Mouse (Mus musculus): ENCODE results near the gene Tmem274. TPM values are rescaled to one million over a fixed set of nuclear protein-coding genes. Genes with fewer than 3 reads are reported as not detected.

Tmem274 gene
- polyA plus RNA-seq, 1 experiment: not detected

DNA sequence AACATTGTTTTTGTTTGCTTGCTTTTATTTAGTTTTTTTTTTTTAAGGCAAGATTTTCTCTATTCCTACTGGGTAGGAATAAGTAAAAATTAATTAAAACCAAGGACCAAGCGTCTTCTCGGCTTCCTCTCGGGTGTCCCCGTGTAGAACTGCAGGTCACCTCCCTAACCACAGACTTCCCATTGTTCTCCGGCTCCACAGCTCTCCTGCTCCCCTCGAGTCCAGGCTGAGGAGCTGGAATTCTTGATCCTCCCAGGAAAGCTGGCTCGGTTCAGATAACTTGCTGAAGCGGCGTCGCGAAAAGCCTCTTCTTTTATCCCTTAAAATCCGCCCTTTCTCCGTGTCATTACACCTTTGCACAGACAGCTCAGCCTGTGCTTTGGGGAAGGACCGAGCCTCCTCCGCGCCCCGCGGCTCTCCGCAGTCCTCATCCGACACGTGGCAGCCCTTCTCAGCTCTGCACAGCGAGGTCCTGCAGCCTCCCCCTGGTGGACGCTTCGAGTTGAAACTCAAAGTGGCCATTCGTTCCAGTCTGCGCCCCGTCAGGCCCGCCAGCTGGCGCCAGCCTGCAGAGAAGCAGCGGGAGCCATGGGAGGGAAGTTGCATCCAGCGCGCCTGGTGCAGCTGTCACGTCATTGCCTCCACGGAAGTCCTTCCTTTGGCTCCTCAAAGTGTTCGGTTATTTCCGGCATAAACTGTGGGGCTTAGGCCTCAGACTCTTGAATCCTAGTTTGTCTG lies 32.0 kb upstream of the Tmem274 start:
- Histone ChIP-seq H3K79me2 (ENCODE audit: control insufficient read depth, insufficient read depth) (no peaks in the 10 kb centered on the region), H3K4me3 (ENCODE audit: insufficient read depth, poor library complexity, severe bottlenecking) (no peak overlapping the region), H3K36me3 (ENCODE audit: control insufficient read depth, insufficient read depth) (no peaks in the 10 kb centered on the region), H3ac (ENCODE audit: control insufficient read depth, insufficient read length, low read depth) (peak overlapping the region; percentile 2), H3K79me3 (ENCODE audit: low read depth) (no peaks in the 10 kb centered on the region), H3K27me3 (ENCODE audit: control insufficient read depth, insufficient read depth, insufficient read length) (no peaks in the 10 kb centered on the region)
- TF ChIP-seq MYOG (IDR thresholded peaks at IDR 0.05; ENCODE audit: control insufficient read depth, extremely low read depth, insufficient read length): no peak
- TF ChIP-seq USF1 (IDR thresholded peaks at IDR 0.05; ENCODE audit: low read depth): peak; percentile 65
- TF ChIP-seq MYOD1 (IDR thresholded peaks at IDR 0.05; ENCODE audit: control insufficient read depth, insufficient read length, low read depth): peak; percentile 81
- no peak for TF ChIP-seq CEBPB (IDR thresholded peaks at IDR 0.05; ENCODE audit: low read depth)
- TF ChIP-seq CTCF (IDR thresholded peaks at IDR 0.05; ENCODE audit: control insufficient read depth, insufficient read depth, insufficient read length): peak; percentile 97
- TF ChIP-seq FOSL1 (IDR thresholded peaks at IDR 0.05; ENCODE audit: insufficient read depth, low read length, poor library complexity, severe bottlenecking): no peak
- peak; percentile 100 for TF ChIP-seq MAX (IDR thresholded peaks at IDR 0.05)

GRCm38 (mm10) chr4:149445868-149446267 lies 31.3 kb upstream of the Tmem274 start:
- Histone ChIP-seq H3K27me3 (ENCODE audit: control insufficient read depth, insufficient read depth, insufficient read length) (no peaks in the 10 kb centered on the region), H3K79me3 (ENCODE audit: low read depth) (no peaks in the 10 kb centered on the region), H3K79me2 (ENCODE audit: control insufficient read depth, insufficient read depth) (no peaks in the 10 kb centered on the region), H3K36me3 (ENCODE audit: control insufficient read depth, insufficient read depth) (no peaks in the 10 kb centered on the region), H3K4me3 (ENCODE audit: insufficient read depth, poor library complexity, severe bottlenecking) (no peak overlapping the region), H3ac (ENCODE audit: control insufficient read depth, insufficient read length, low read depth) (no peak overlapping the region)
- no peak for TF ChIP-seq CEBPB (IDR thresholded peaks at IDR 0.05; ENCODE audit: low read depth)
- TF ChIP-seq CTCF (IDR thresholded peaks at IDR 0.05; ENCODE audit: control insufficient read depth, insufficient read depth, insufficient read length): no peak
- no peak for TF ChIP-seq USF1 (IDR thresholded peaks at IDR 0.05; ENCODE audit: low read depth)
- TF ChIP-seq FOSL1 (IDR thresholded peaks at IDR 0.05; ENCODE audit: insufficient read depth, low read length, poor library complexity, severe bottlenecking): no peak
- TF ChIP-seq MYOG (IDR thresholded peaks at IDR 0.05; ENCODE audit: control insufficient read depth, extremely low read depth, insufficient read length): no peak
- TF ChIP-seq MYOD1 (IDR thresholded peaks at IDR 0.05; ENCODE audit: control insufficient read depth, insufficient read length, low read depth): no peak
- no peak for TF ChIP-seq MAX (IDR thresholded peaks at IDR 0.05)

GRCm38 (mm10) chr4:149446309-149446708 lies 30.9 kb upstream of the Tmem274 start:
- H3K36me3 ChIP-seq (ENCODE audit: control insufficient read depth, insufficient read depth): no peaks in the 10 kb centered on the region
- no peaks in the 10 kb centered on the region for H3K79me2 ChIP-seq (ENCODE audit: control insufficient read depth, insufficient read depth)
- no peaks in the 10 kb centered on the region for H3K79me3 ChIP-seq (ENCODE audit: low read depth)
- no peak overlapping the region for H3ac ChIP-seq (ENCODE audit: control insufficient read depth, insufficient read length, low read depth)
- no peaks in the 10 kb centered on the region for H3K27me3 ChIP-seq (ENCODE audit: control insufficient read depth, insufficient read depth, insufficient read length)
- TF ChIP-seq USF1 (IDR thresholded peaks at IDR 0.05; ENCODE audit: low read depth) (no peak), CEBPB (IDR thresholded peaks at IDR 0.05; ENCODE audit: low read depth) (no peak), MYOG (IDR thresholded peaks at IDR 0.05; ENCODE audit: control insufficient read depth, extremely low read depth, insufficient read length) (no peak), FOSL1 (IDR thresholded peaks at IDR 0.05; ENCODE audit: insufficient read depth, low read length, poor library complexity, severe bottlenecking) (no peak), MAX (IDR thresholded peaks at IDR 0.05) (no peak)
- no peak overlapping the region for H3K4me3 ChIP-seq (ENCODE audit: insufficient read depth, poor library complexity, severe bottlenecking)

DNA sequence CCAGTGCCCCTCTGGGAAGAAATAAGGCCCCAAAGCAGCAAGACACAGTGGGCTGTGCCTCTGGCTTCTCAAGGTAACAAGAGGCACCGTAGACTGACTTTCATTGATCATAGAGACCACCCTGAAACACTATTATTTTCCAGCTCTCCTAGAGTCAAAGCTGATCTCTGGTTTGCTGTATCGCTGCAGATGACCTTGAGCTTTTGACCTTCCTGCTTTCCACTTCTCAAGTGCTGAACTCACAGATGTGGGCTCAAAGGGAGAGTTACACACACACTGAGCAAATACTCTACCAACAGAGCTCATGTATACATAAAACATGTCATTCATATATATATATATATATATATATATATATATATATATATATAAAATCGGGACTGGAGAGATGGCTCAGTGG lies 26.5 kb upstream of the Tmem274 start:
- H3K27me3 ChIP-seq (ENCODE audit: control insufficient read depth, insufficient read depth, insufficient read length): no peaks in the 10 kb centered on the region
- H3K79me2 ChIP-seq (ENCODE audit: control insufficient read depth, insufficient read depth): no peaks in the 10 kb centered on the region
- H3K4me3 ChIP-seq (ENCODE audit: insufficient read depth, poor library complexity, severe bottlenecking): no peak overlapping the region
- H3K36me3 ChIP-seq (ENCODE audit: control insufficient read depth, insufficient read depth): no peaks in the 10 kb centered on the region
- H3K79me3 ChIP-seq (ENCODE audit: low read depth): no peaks in the 10 kb centered on the region
- TF ChIP-seq MYOG (IDR thresholded peaks at IDR 0.05; ENCODE audit: control insufficient read depth, extremely low read depth, insufficient read length) (no peak), MAX (IDR thresholded peaks at IDR 0.05) (no peak), USF1 (IDR thresholded peaks at IDR 0.05; ENCODE audit: low read depth) (no peak)
- no peak overlapping the region for H3ac ChIP-seq (ENCODE audit: control insufficient read depth, insufficient read length, low read depth)

DNA sequence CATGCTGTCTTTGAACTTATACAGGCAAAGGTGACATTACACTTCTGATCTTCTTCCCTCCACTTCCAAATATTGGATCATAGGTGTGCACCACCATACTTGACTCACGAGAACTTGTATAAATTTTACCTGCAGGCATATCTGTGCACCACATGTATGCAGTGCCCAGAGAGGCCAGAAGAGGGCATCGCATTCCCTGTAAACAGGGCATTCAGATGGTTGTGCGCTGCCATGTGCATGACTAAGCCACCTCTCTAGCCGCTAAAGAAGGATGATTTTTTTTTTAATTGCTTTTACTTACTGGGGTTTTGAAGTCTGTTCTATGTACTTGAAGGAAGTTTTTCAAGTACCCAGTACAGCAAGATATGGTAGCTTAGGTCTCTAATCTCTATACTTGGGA lies 23.5 kb upstream of the Tmem274 start:
- no peaks in the 10 kb centered on the region for H3K36me3 ChIP-seq (ENCODE audit: control insufficient read depth, insufficient read depth)

GRCm38 (mm10) chr4:149454263-149454662 lies 22.9 kb upstream of the Tmem274 start:
- no peaks in the 10 kb centered on the region for H3K79me3 ChIP-seq (ENCODE audit: low read depth)
- no peak for TF ChIP-seq MYOG (IDR thresholded peaks at IDR 0.05; ENCODE audit: control insufficient read depth, extremely low read depth, insufficient read length)
- H3K4me3 ChIP-seq (ENCODE audit: insufficient read depth, poor library complexity, severe bottlenecking): no peak overlapping the region
- H3K36me3 ChIP-seq (ENCODE audit: control insufficient read depth, insufficient read depth): no peaks in the 10 kb centered on the region
- no peaks in the 10 kb centered on the region for H3K79me2 ChIP-seq (ENCODE audit: control insufficient read depth, insufficient read depth)
- no peak overlapping the region for H3ac ChIP-seq (ENCODE audit: control insufficient read depth, insufficient read length, low read depth)
- H3K27me3 ChIP-seq (ENCODE audit: control insufficient read depth, insufficient read depth, insufficient read length): no peaks in the 10 kb centered on the region

More for the DNA sequence above, 23.5 kb upstream of the Tmem274 start:
- Histone ChIP-seq H3K4me3 (ENCODE audit: insufficient read depth, poor library complexity, severe bottlenecking) (no peak overlapping the region), H3ac (ENCODE audit: control insufficient read depth, insufficient read length, low read depth) (no peak overlapping the region), H3K79me3 (ENCODE audit: low read depth) (no peaks in the 10 kb centered on the region), H3K27me3 (ENCODE audit: control insufficient read depth, insufficient read depth, insufficient read length) (no peaks in the 10 kb centered on the region), H3K79me2 (ENCODE audit: control insufficient read depth, insufficient read depth) (no peaks in the 10 kb centered on the region)
- TF ChIP-seq CEBPB (IDR thresholded peaks at IDR 0.05; ENCODE audit: low read depth): no peak
- peak; percentile 29 for TF ChIP-seq MAX (IDR thresholded peaks at IDR 0.05)
- no peak for TF ChIP-seq FOSL1 (IDR thresholded peaks at IDR 0.05; ENCODE audit: insufficient read depth, low read length, poor library complexity, severe bottlenecking)
- peak; percentile 32 for TF ChIP-seq CTCF (IDR thresholded peaks at IDR 0.05; ENCODE audit: control insufficient read depth, insufficient read depth, insufficient read length)
- TF ChIP-seq MYOG (IDR thresholded peaks at IDR 0.05; ENCODE audit: control insufficient read depth, extremely low read depth, insufficient read length): no peak
- TF ChIP-seq MYOD1 (IDR thresholded peaks at IDR 0.05; ENCODE audit: control insufficient read depth, insufficient read length, low read depth): no peak
- no peak for TF ChIP-seq USF1 (IDR thresholded peaks at IDR 0.05; ENCODE audit: low read depth)

Measured in C2C12 (cell line).